Mouse (Mus musculus) heart, postnatal 36 days (tissue): Measurements from ENCODE around the gene Glis1. TPM values are rescaled to one million over a fixed set of nuclear protein-coding genes. Genes with fewer than 3 reads are reported as not detected.
A peak's percentile ranks its signal among the peaks of the same experiment; 100 is the strongest.

Source experiments
- DNase-seq, 2 experiments: peaks; one replicate each; pipeline ENCODE4 v3.0.0; 2021 to 2022
- intact Hi-C: fragments of 180-260 bp; cut with DNase I; formaldehyde crosslinking; loops from one replicate; pipeline ENCODE4 v1.15.1; 2025
- total RNA-seq, 2 experiments: library from RNA; stranded (reverse); gene quantifications; 2 replicates each; pipeline ENCODE4 v1.2.3; 2021

Gene Glis1
- total RNA-seq, 2 experiments from 2014 or later, result 0.28 TPM; not detected in 1

GRCm38 (mm10) chr4:107449519-107449918 is 15.1 kb downstream of the Glis1 start:
- intact Hi-C loops, result no loop called here

GRCm38 (mm10) chr4:107452266-107453015 is 18.1 kb downstream of the Glis1 start:
- DNase-seq, result no peak
- intact Hi-C loops, result loop anchor here (1.0 kb wide), 1 partner anchor 30 kb away; no protein-coding TSS in a partner anchor

More at GRCm38 (mm10) chr4:107449519-107449918, 15.1 kb downstream of the Glis1 start:
- DNase-seq, result no peak

GRCm38 (mm10) chr4:107453141-107453984 is 19.0 kb downstream of the Glis1 start:
- intact Hi-C loops, result loop anchor here (1.0 kb wide), 1 partner anchor 31 kb away; no protein-coding TSS in a partner anchor
- DNase-seq, result peak; percentile 72 to 85

- no peak for DNase-seq
- intact Hi-C loops, result no loop called here
Measured at GRCm38 (mm10) chr4:107457602-107458001, 23.2 kb downstream of the Glis1 start.

GRCm38 (mm10) chr4:107458907-107459306 is 24.5 kb downstream of the Glis1 start:
- DNase-seq, result no peak
- intact Hi-C loops, result no loop called here

- intact Hi-C loops, result no loop called here
- no peak for DNase-seq
Measured at GRCm38 (mm10) chr4:107459461-107459860, 25.1 kb downstream of the Glis1 start.

- intact Hi-C loops, result no loop called here
- no peak for DNase-seq
Measured at GRCm38 (mm10) chr4:107460468-107460867, 26.1 kb downstream of the Glis1 start.

GRCm38 (mm10) chr4:107467831-107468230 is 33.4 kb downstream of the Glis1 start:
- DNase-seq, result no peak
- intact Hi-C loops, result no loop called here

- DNase-seq, result no peak
Measured at GRCm38 (mm10) chr4:107468264-107468663, 33.9 kb downstream of the Glis1 start.

GRCm38 (mm10) chr4:107468768-107469167 is 34.4 kb downstream of the Glis1 start:
- no peak for DNase-seq
- intact Hi-C loops, result no loop called here

More at GRCm38 (mm10) chr4:107468264-107468663, 33.9 kb downstream of the Glis1 start:
- intact Hi-C loops, result no loop called here

GRCm38 (mm10) chr4:107476266-107476665 is 41.9 kb downstream of the Glis1 start:
- intact Hi-C loops, result no loop called here

GRCm38 (mm10) chr4:107479015-107479414 is 44.6 kb downstream of the Glis1 start:
- DNase-seq, result no peak
- intact Hi-C loops, result no loop called here

More at GRCm38 (mm10) chr4:107476266-107476665, 41.9 kb downstream of the Glis1 start:
- no peak for DNase-seq

- DNase-seq, result no peak
- intact Hi-C loops, result no loop called here
Measured at GRCm38 (mm10) chr4:107482541-107482940, 48.1 kb downstream of the Glis1 start.

- intact Hi-C loops, result no loop called here
- DNase-seq, result no peak
Measured at GRCm38 (mm10) chr4:107483556-107484220, 49.3 kb downstream of the Glis1 start.

- intact Hi-C loops, result no loop called here
- DNase-seq, result no peak
Measured at GRCm38 (mm10) chr4:107484221-107484575, 49.8 kb downstream of the Glis1 start.

GRCm38 (mm10) chr4:107485903-107486302 is 51.5 kb downstream of the Glis1 start:
- intact Hi-C loops, result no loop called here
- no peak for DNase-seq

GRCm38 (mm10) chr4:107489121-107489840 is 54.9 kb downstream of the Glis1 start:
- intact Hi-C loops, result no loop called here
- DNase-seq, result peak; percentile 19

- intact Hi-C loops, result loop anchor here (5.0 kb wide), 1 partner anchor 144 kb away; no protein-coding TSS in a partner anchor
- no peak for DNase-seq
Measured at GRCm38 (mm10) chr4:107492991-107493390, 58.6 kb downstream of the Glis1 start.

GRCm38 (mm10) chr4:107495751-107496430 is 61.5 kb downstream of the Glis1 start:
- intact Hi-C loops, result no loop called here
- DNase-seq, result no peak
